ENCODE assay signal across 8 mouse cellular contexts in the genomic region with DNA sequence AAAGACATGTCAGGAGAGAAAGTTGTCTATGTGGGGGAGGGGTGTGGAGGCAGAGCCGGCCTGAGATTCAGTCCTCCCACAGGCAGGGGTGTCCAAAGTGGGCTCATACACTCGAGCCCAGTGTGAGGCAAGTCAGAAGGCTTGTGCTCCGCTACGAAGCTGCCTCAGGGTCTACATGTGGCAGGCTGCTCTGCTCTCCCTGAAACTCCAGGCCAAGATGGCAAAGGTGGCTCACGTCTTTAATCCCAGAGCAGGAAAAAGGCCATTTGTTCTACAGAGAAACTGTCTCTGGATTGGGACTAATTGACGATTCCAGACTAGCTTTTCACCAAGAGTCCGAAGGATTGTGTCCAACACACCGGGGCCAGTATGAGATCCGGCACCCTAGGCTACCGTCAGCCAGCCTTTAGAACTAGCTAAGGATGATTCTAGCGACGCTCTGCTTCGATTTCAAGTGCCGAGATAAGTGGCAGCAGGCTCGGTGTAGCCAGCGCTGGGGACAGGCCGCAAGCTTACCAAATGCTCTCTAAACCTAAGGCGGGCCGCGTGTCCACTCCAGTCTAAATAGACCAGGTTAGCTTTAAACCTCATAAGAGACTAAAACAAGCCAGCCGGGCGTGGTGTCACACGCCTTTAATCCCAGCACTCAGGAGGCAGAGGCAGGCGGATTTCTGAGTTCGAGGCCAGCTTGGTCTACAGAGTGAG. TPM values are rescaled to one million over a fixed set of nuclear protein-coding genes. Genes with fewer than 3 reads are reported as not detected.
DNase-seq lines count a peak whose midpoint lies in the region; ATAC-seq and TF ChIP-seq lines count a peak whose summit lies in the region.

No protein-coding gene starts in this region.

- ATAC-seq in heart, embryonic 14.5 days (ENCODE audit: insufficient number of reproducible peaks, insufficient read depth, low FRiP score, low read depth), result no peak
- ATAC-seq in G1E (ENCODE audit: extremely low read depth, insufficient number of reproducible peaks, low FRiP score, poor library complexity, severe bottlenecking), result no peak
- no peak for ATAC-seq in forebrain, postnatal 0 days
- ATAC-seq in liver, postnatal 0 days, result no peak

- peaks cover 23% of the 10 kb centered on the region for H3K36me3 ChIP-seq in heart, embryonic 14.5 days (ENCODE audit: control insufficient read depth, insufficient read depth, low read length)
- H3K36me3 ChIP-seq in G1E (replicated peaks), result peaks cover 52% of the 10 kb centered on the region
- peaks cover 27% of the 10 kb centered on the region for H3K36me3 ChIP-seq in forebrain, postnatal 0 days (ENCODE audit: insufficient read depth)
- peaks cover 20% of the 10 kb centered on the region for H3K36me3 ChIP-seq in liver, postnatal 0 days (replicated peaks; ENCODE audit: insufficient read depth, low read length)

- WGBS in heart, embryonic 14.5 days, result 3% methylated on average over 25 of the region's 25 CpGs
- 5% methylated on average over 25 of the region's 25 CpGs for WGBS in forebrain, postnatal 0 days
- WGBS in liver, postnatal 0 days (ENCODE audit: insufficient replicate concordance), result 6% methylated on average over 25 of the region's 25 CpGs

- no peak for DNase-seq in heart, adult 8-10 months (ENCODE audit: low spot score)
- DNase-seq in G1E (ENCODE audit: low spot score), result peak; percentile 45
- DNase-seq in forebrain, postnatal 0 days, result peak; percentile 33
- no peak for DNase-seq in liver, postnatal 0 days
- no peak for DNase-seq in ovary, postnatal 10 days (ENCODE audit: low spot score)
- no peak for DNase-seq in kidney, postnatal 4 days
- DNase-seq in frontal cortex, postnatal 25 days (ENCODE audit: low spot score in 2 of 2), result no peak

- peak overlapping the region; percentile 95 for H3K9ac ChIP-seq in heart, embryonic 14.5 days (ENCODE audit: low read length)
- H3K9ac ChIP-seq in forebrain, postnatal 0 days, result peak overlapping the region; percentile 96
- peak overlapping the region; percentile 80 for H3K9ac ChIP-seq in liver, postnatal 0 days (replicated peaks)

- peak overlapping the region; percentile 57 to 75; a peak in 2 of 4 replicates for H3K27ac ChIP-seq in heart, embryonic 14.5 days (replicated peaks in 1 of 2; ENCODE audit: control insufficient read depth in 1 of 2, insufficient read depth in 1 of 2, low read depth in 2 of 2, low read length in 2 of 2)
- H3K27ac ChIP-seq in forebrain, postnatal 0 days (ENCODE audit: low read depth, low read length), result peak overlapping the region; percentile 80; the same call in 1 of the 2 replicates
- peak overlapping the region; percentile 71 for H3K27ac ChIP-seq in liver, postnatal 0 days (ENCODE audit: low read depth)

- H3K27me3 ChIP-seq in heart, embryonic 14.5 days (ENCODE audit: control insufficient read depth, insufficient read depth, low read length), result peaks cover 25% of the 10 kb centered on the region
- H3K27me3 ChIP-seq in G1E (ENCODE audit: insufficient read depth, low read length), result no peaks in the 10 kb centered on the region
- H3K27me3 ChIP-seq in forebrain, postnatal 0 days (ENCODE audit: insufficient read depth, low read length), result peaks cover 17% of the 10 kb centered on the region
- H3K27me3 ChIP-seq in liver, postnatal 0 days (ENCODE audit: insufficient read depth, low read length), result peaks cover 20% of the 10 kb centered on the region

- no peak for TF ChIP-seq CTCF in G1E (IDR thresholded peaks at IDR 0.05; ENCODE audit: low read depth, low read length)
- no peak for TF ChIP-seq CTCF in forebrain, postnatal 0 days (IDR thresholded peaks at IDR 0.05; ENCODE audit: low read depth)
- TF ChIP-seq CTCF in liver, postnatal 0 days (IDR thresholded peaks at IDR 0.05; ENCODE audit: low read depth), result no peak

- peaks cover 8 to 23% of the 10 kb centered on the region in 2 experiments; a peak in 3 of 4 replicates for H3K4me1 ChIP-seq in heart, embryonic 14.5 days (ENCODE audit: control insufficient read depth in 2 of 2, insufficient read depth in 2 of 2, low read length in 2 of 2)
- H3K4me1 ChIP-seq in G1E (ENCODE audit: insufficient read depth, low read depth, low read length), result peaks cover 37% of the 10 kb centered on the region
- H3K4me1 ChIP-seq in forebrain, postnatal 0 days (ENCODE audit: insufficient read depth), result peaks cover 4% of the 10 kb centered on the region; the same call in 1 of the 2 replicates
- H3K4me1 ChIP-seq in liver, postnatal 0 days (ENCODE audit: insufficient read depth), result peaks cover 27% of the 10 kb centered on the region

- H3K9me3 ChIP-seq in heart, embryonic 14.5 days (ENCODE audit: control insufficient read depth, low read length), result no peaks in the 10 kb centered on the region
- H3K9me3 ChIP-seq in G1E (replicated peaks), result peaks cover 22% of the 10 kb centered on the region
- H3K9me3 ChIP-seq in forebrain, postnatal 0 days (ENCODE audit: low read length), result no peaks in the 10 kb centered on the region
- no peaks in the 10 kb centered on the region for H3K9me3 ChIP-seq in liver, postnatal 0 days (ENCODE audit: low read length)

- peak overlapping the region; percentile 92 to 95 for H3K4me3 ChIP-seq in heart, embryonic 14.5 days (ENCODE audit: control insufficient read depth in 1 of 2, insufficient read depth in 1 of 2, low read depth in 1 of 2, low read length in 2 of 2)
- H3K4me3 ChIP-seq in G1E (ENCODE audit: low read depth, low read length), result peak overlapping the region; percentile 97
- peak overlapping the region; percentile 89 for H3K4me3 ChIP-seq in forebrain, postnatal 0 days (ENCODE audit: low read depth, low read length)
- peak overlapping the region; percentile 70 for H3K4me3 ChIP-seq in liver, postnatal 0 days (ENCODE audit: low read depth, low read length)

- no peak for TF ChIP-seq EP300 in liver, postnatal 0 days (IDR thresholded peaks at IDR 0.05; ENCODE audit: low read depth)

- H3K4me2 ChIP-seq in heart, embryonic 14.5 days (ENCODE audit: low read length), result peak overlapping the region; percentile 97
- peak overlapping the region; percentile 90 for H3K4me2 ChIP-seq in forebrain, postnatal 0 days (ENCODE audit: low read depth)
- H3K4me2 ChIP-seq in liver, postnatal 0 days (ENCODE audit: low read depth, low read length), result peak overlapping the region; percentile 90

RNA-seq across cellular contexts. Expression of a gene that starts 0.7 kb away (rescaled TPM):
- 3,308 and 3,796 TPM in 2 replicates for polyA plus RNA-seq in heart, embryonic 14.5 days (2014; fragmentation: Nextera tagmentation; extraction: Ambion mirVana)
- 1,000 to 10,000 TPM in 2 of 4 experiments, 100 to 1,000 TPM in 2; 938 to 1,102 (median 988) TPM for total RNA-seq in heart, adult 8-10 months (2022)
- total RNA-seq in G1E (2014; fragmentation: Nextera tagmentation), result 12,197 and 12,967 TPM in 2 replicates
- 1,575 and 1,810 TPM in 2 replicates for total RNA-seq in G1E (2017)
- 3,365 and 5,482 TPM in 2 replicates for polyA plus RNA-seq in G1E (2012)
- 1,945 and 2,194 TPM in 2 replicates for total RNA-seq in forebrain, postnatal 0 days (2014; rRNA removed)
- polyA plus RNA-seq in forebrain, postnatal 0 days (2015; fragmentation: Nextera tagmentation; extraction: Ambion mirVana), result 2,793 and 3,853 TPM in 2 replicates
- 2,490 and 2,569 TPM in 2 replicates for polyA plus RNA-seq in liver, postnatal 0 days (2015; fragmentation: Nextera tagmentation; extraction: Ambion mirVana)

RNA-seq across cellular contexts. Expression of a gene that starts 3.9 kb away (rescaled TPM):
- not detected in 2 replicates for polyA plus RNA-seq in heart, embryonic 14.5 days (2014; fragmentation: Nextera tagmentation; extraction: Ambion mirVana)
- total RNA-seq in heart, adult 8-10 months (2022), result not detected
- not detected in 2 replicates for total RNA-seq in G1E (2014; fragmentation: Nextera tagmentation)
- 0.06 TPM in 1 of 2 replicates, not detected in the other for total RNA-seq in G1E (2017)
- 0.26 and 0.28 TPM in 2 replicates for polyA plus RNA-seq in G1E (2012)
- total RNA-seq in forebrain, postnatal 0 days (2014; rRNA removed), result 1.5 and 2.2 TPM in 2 replicates
- polyA plus RNA-seq in forebrain, postnatal 0 days (2015; fragmentation: Nextera tagmentation; extraction: Ambion mirVana), result 2.4 and 3.6 TPM in 2 replicates
- polyA plus RNA-seq in liver, postnatal 0 days (2015; fragmentation: Nextera tagmentation; extraction: Ambion mirVana), result not detected in 2 replicates

RNA-seq across cellular contexts. Expression of a gene that starts 9.3 kb away (rescaled TPM):
- polyA plus RNA-seq in heart, embryonic 14.5 days (2014; fragmentation: Nextera tagmentation; extraction: Ambion mirVana), result 24.8 and 29.9 TPM in 2 replicates
- total RNA-seq in heart, adult 8-10 months (2022), result 10 to 100 TPM; 17.8 to 24.5 (median 20.6) TPM
- 26.3 and 29.6 TPM in 2 replicates for total RNA-seq in G1E (2014; fragmentation: Nextera tagmentation)
- 8.7 and 9.5 TPM in 2 replicates for total RNA-seq in G1E (2017)
- 135 and 147 TPM in 2 replicates for polyA plus RNA-seq in G1E (2012)
- 57.2 and 68.1 TPM in 2 replicates for total RNA-seq in forebrain, postnatal 0 days (2014; rRNA removed)
- 52.7 and 63.9 TPM in 2 replicates for polyA plus RNA-seq in forebrain, postnatal 0 days (2015; fragmentation: Nextera tagmentation; extraction: Ambion mirVana)
- polyA plus RNA-seq in liver, postnatal 0 days (2015; fragmentation: Nextera tagmentation; extraction: Ambion mirVana), result 8.3 and 8.7 TPM in 2 replicates

RNA-seq across cellular contexts. Expression of a gene that starts 22.7 kb away (rescaled TPM):
- polyA plus RNA-seq in heart, embryonic 14.5 days (2014; fragmentation: Nextera tagmentation; extraction: Ambion mirVana), result 78.5 and 78.7 TPM in 2 replicates
- total RNA-seq in heart, adult 8-10 months (2022), result 10 to 100 TPM; 37.9 to 47.4 (median 45.7) TPM
- total RNA-seq in G1E (2014; fragmentation: Nextera tagmentation) (17.0 and 18.9 TPM in 2 replicates), G1E (2017) (16.1 and 16.7 TPM in 2 replicates)
- polyA plus RNA-seq in G1E (2012), result 171 and 172 TPM in 2 replicates
- 34.7 and 59.9 TPM in 2 replicates for total RNA-seq in forebrain, postnatal 0 days (2014; rRNA removed)
- polyA plus RNA-seq in forebrain, postnatal 0 days (2015; fragmentation: Nextera tagmentation; extraction: Ambion mirVana), result 161 and 175 TPM in 2 replicates
- 34.3 and 37.9 TPM in 2 replicates for polyA plus RNA-seq in liver, postnatal 0 days (2015; fragmentation: Nextera tagmentation; extraction: Ambion mirVana)

RNA-seq across cellular contexts. Expression of a gene that starts 33.4 kb away (rescaled TPM):
- polyA plus RNA-seq in heart, embryonic 14.5 days (2014; fragmentation: Nextera tagmentation; extraction: Ambion mirVana), result 1.8 and 2.2 TPM in 2 replicates
- 10 to 100 TPM; 12.5 to 14.4 (median 13.2) TPM for total RNA-seq in heart, adult 8-10 months (2022)
- total RNA-seq in G1E (2014; fragmentation: Nextera tagmentation) (not detected in 2 replicates), G1E (2017) (0.12 and 0.22 TPM in 2 replicates)
- 0.02 and 0.03 TPM in 2 replicates for polyA plus RNA-seq in G1E (2012)
- 20.5 and 31.5 TPM in 2 replicates for total RNA-seq in forebrain, postnatal 0 days (2014; rRNA removed)
- 9.4 and 9.8 TPM in 2 replicates for polyA plus RNA-seq in forebrain, postnatal 0 days (2015; fragmentation: Nextera tagmentation; extraction: Ambion mirVana)
- 0.19 and 0.45 TPM in 2 replicates for polyA plus RNA-seq in liver, postnatal 0 days (2015; fragmentation: Nextera tagmentation; extraction: Ambion mirVana)

Comparison
In these comparisons a context has a peak if more than half of its experiments do, and no peak if none do; other contexts are left out.
1. DNase-seq: peak in G1E (single experiment) and forebrain, postnatal 0 days (single experiment); none in heart, adult 8-10 months (single experiment), liver, postnatal 0 days (single experiment), ovary, postnatal 10 days (single experiment), kidney, postnatal 4 days (0 of 2) and frontal cortex, postnatal 25 days (0 of 2).
2. Peak in every context shown above with its lines, with median percentiles within 50 percentile points of each other: H3K27ac ChIP-seq, H3K4me2 ChIP-seq, H3K4me3 ChIP-seq and H3K9ac ChIP-seq.